Mouse (Mus musculus): ENCODE measurements around the gene Nedd8. TPM values are rescaled to one million over a fixed set of nuclear protein-coding genes. Genes with fewer than 3 reads are reported as not detected.

Gene Nedd8
- polyA plus RNA-seq, 1 experiment: not detected

DNA sequence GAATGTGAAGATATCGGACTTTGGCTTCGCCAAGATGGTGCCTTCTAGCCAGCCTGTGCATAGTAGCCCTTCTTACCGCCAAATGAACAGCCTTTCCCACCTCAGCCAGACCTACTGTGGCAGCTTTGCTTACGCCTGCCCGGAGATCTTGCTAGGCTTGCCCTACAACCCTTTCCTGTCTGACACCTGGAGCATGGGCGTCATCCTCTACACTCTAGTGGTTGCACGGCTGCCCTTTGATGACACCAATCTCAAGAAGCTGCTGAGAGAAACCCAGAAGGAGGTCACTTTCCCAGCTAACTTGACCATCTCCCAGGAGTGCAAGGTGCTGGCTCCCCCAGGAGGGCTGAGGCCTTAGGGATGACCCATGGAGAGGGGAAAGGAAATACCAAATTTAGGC, 20.4 kb downstream of the Nedd8 start:
- TF ChIP-seq CTCF (IDR thresholded peaks at IDR 0.05; ENCODE audit: insufficient read depth, low read depth, low read length): no peak
- no peak for TF ChIP-seq POLR2A (IDR thresholded peaks at IDR 0.05; ENCODE audit: insufficient read depth, low read depth, low read length)
- WGBS: 95% methylated on average over 7 of the region's 7 CpGs
- Histone ChIP-seq H3K27ac (ENCODE audit: insufficient read depth, low read depth, low read length) (no peak overlapping the region), H3K4me3 (ENCODE audit: insufficient read depth, low read depth, low read length) (no peak overlapping the region), H3K4me1 (ENCODE audit: control insufficient read depth, insufficient read depth, low read length) (no peaks in the 10 kb centered on the region)

DNA sequence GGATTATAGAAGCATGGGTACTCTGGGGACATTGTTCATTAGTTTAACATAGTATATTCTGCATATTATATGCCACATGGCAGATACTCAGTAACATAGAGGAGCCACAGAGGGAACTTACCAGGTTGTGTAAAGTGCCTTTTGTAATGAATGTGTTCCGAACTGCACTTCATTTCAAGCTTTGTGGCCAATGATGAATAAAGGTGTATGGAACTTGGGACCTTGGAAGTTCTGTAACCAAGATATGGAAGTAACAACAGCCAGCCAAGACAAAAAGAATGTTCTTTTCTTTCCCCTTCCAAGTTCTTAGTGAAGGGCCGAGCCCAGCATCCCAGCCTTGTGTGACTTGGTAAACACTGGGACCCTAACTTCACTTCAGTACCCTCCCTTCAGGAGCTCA, 22.0 kb downstream of the Nedd8 start, which contains the start of gene Tssk4:
Gene Tssk4 (plus strand): TSS at position 301 of the 400 bp plus-strand sequence.
- Histone ChIP-seq H3K27ac (ENCODE audit: insufficient read depth, low read depth, low read length) (no peak within 1 kb of the TSS), H3K4me1 (ENCODE audit: control insufficient read depth, insufficient read depth, low read length) (no peaks in the 10 kb centered on the region), H3K4me3 (ENCODE audit: insufficient read depth, low read depth, low read length) (no peak within 1 kb of the TSS)
- no peak for TF ChIP-seq POLR2A (IDR thresholded peaks at IDR 0.05; ENCODE audit: insufficient read depth, low read depth, low read length)
- TF ChIP-seq CTCF (IDR thresholded peaks at IDR 0.05; ENCODE audit: insufficient read depth, low read depth, low read length): no peak
- 96% methylated on average over 2 of the region's 2 CpGs for WGBS

DNA sequence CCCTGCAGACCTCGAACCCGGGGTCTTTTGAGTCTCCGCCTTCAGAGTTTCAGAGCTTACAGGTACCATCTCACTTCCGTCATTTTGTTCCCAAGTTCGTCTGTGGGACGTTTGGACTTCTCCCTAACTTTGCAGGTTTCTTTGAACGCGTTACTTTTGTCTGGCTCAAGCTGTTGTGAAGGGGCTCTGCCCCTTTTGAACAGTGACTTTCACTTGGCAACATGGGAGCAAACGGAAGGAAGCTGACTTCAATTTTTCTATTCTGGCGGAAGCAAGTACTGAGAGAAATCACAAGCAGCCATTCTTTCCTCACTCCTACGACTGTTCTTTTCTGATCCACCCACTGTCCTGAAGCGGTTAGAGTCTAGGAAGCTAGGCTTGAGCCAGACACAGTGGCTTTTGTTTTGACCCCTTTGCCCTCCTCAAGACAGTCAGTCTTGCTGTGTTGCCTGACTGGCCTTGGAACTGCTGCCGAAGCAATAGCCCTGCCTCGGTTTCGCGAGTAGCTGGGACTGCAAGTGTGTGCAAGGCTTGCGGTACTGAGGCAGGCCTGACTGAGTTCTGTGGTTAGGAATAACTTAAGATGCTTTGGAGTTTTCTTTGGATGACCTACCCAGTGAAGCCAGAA, 27.5 kb downstream of the Nedd8 start:
- H3K4me1 ChIP-seq (ENCODE audit: control insufficient read depth, insufficient read depth, low read length): peaks cover 11% of the 10 kb centered on the region
- H3K4me3 ChIP-seq (ENCODE audit: insufficient read depth, low read depth, low read length): peak overlapping the region; percentile 25; the same call in 1 of the 2 replicates
- WGBS: 17% methylated on average over 17 of the region's 17 CpGs
- TF ChIP-seq CTCF (IDR thresholded peaks at IDR 0.05; ENCODE audit: insufficient read depth, low read depth, low read length) (no peak), POLR2A (IDR thresholded peaks at IDR 0.05; ENCODE audit: insufficient read depth, low read depth, low read length) (no peak)
- H3K27ac ChIP-seq (ENCODE audit: insufficient read depth, low read depth, low read length): no peak overlapping the region

DNA sequence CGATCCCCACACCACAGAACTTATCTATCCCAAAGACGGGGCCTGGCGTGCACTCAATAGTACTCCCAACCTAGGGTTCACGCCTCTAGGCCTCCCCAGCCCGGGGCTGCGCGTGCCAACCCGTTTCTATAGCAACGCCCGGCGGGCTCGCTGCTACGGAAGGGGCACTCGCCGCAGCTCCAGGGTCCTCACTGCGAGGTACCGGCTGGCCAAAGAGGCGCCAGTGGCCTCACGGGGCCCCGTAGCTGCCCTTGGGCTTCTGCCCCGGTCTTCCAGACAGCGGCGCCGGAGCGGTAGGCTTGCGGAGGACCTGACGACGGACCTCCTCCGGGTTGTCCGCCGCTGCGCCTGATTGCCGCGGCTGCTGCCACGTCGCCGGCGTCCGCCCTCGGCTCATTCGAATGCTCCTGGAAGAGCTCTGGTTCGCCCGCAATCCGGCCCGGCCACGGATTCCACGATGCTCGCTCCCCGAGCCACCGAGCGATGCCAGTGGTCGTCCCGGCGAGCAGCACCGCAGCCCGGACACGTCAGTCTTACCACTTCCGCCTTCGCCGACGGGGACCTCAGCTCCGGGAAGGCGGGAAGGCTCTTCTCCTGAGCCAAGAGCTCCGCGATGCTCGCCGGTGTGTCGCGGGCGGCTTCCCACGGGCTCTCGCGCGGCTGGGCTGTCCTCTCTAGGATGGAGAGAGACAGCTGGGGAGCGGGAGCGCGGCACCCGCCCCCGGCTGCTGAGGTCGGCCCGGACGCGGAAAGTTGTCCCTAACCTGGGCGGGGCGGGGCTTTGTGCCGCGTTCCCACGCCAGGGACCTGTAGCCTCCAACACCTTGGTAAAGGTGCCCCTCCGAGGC, 28.6 kb downstream of the Nedd8 start, which contains the start of gene Tm9sf1:
Gene Tm9sf1 (minus strand): TSS at position 747 of the 848 bp plus-strand sequence.
- TF ChIP-seq CTCF (IDR thresholded peaks at IDR 0.05; ENCODE audit: insufficient read depth, low read depth, low read length): no peak
- TF ChIP-seq POLR2A (IDR thresholded peaks at IDR 0.05; ENCODE audit: insufficient read depth, low read depth, low read length): peak; percentile 38
- peaks cover 11% of the 10 kb centered on the region for H3K4me1 ChIP-seq (ENCODE audit: control insufficient read depth, insufficient read depth, low read length)
- peak within 1 kb of the TSS; percentile 77 for H3K4me3 ChIP-seq (ENCODE audit: insufficient read depth, low read depth, low read length)
- H3K27ac ChIP-seq (ENCODE audit: insufficient read depth, low read depth, low read length): peak within 1 kb of the TSS; percentile 100
- under 1% methylated on average over 89 of the region's 89 CpGs for WGBS

GRCm38 (mm10) chr14:55642679-55643059, 29.3 kb downstream of the Nedd8 start:
- 17% methylated on average over 8 of the region's 8 CpGs for WGBS
- peak overlapping the region; percentile 77 for H3K4me3 ChIP-seq (ENCODE audit: insufficient read depth, low read depth, low read length)
- H3K4me1 ChIP-seq (ENCODE audit: control insufficient read depth, insufficient read depth, low read length): peaks cover 11% of the 10 kb centered on the region
- no peak for TF ChIP-seq POLR2A (IDR thresholded peaks at IDR 0.05; ENCODE audit: insufficient read depth, low read depth, low read length)
- TF ChIP-seq CTCF (IDR thresholded peaks at IDR 0.05; ENCODE audit: insufficient read depth, low read depth, low read length): no peak
- H3K27ac ChIP-seq (ENCODE audit: insufficient read depth, low read depth, low read length): peak overlapping the region; percentile 100; the same call in 1 of the 2 replicates

DNA sequence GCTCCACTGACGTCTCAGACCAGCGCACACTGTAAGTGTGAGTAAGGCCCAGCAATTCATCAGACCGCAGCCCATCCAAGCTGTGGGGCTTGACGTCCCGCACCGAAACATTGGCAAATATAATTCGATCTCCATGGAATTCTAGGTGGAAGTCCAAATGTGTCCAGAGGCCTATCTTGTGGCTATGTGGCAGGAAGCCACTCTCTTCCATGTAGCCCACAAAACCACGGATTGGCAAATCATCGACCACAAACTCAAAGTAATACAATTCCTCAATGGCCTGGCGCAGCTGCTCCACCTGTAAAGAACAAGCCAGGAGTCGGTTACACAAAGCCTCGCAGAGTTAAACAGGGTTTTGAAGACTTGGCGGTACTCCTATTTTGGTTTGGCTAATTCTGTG, 30.6 kb downstream of the Nedd8 start:
- Histone ChIP-seq H3K4me1 (ENCODE audit: control insufficient read depth, insufficient read depth, low read length) (peaks cover 14% of the 10 kb centered on the region), H3K4me3 (ENCODE audit: insufficient read depth, low read depth, low read length) (no peak overlapping the region), H3K27ac (ENCODE audit: insufficient read depth, low read depth, low read length) (no peak overlapping the region)
- WGBS: 94% methylated on average over 13 of the region's 13 CpGs
- no peak for TF ChIP-seq POLR2A (IDR thresholded peaks at IDR 0.05; ENCODE audit: insufficient read depth, low read depth, low read length)
- no peak for TF ChIP-seq CTCF (IDR thresholded peaks at IDR 0.05; ENCODE audit: insufficient read depth, low read depth, low read length)

GRCm38 (mm10) chr14:55640816-55641215, 31.1 kb downstream of the Nedd8 start:
- 94% methylated on average over 14 of the region's 14 CpGs for WGBS
- TF ChIP-seq CTCF (IDR thresholded peaks at IDR 0.05; ENCODE audit: insufficient read depth, low read depth, low read length) (no peak), POLR2A (IDR thresholded peaks at IDR 0.05; ENCODE audit: insufficient read depth, low read depth, low read length) (no peak)
- Histone ChIP-seq H3K4me1 (ENCODE audit: control insufficient read depth, insufficient read depth, low read length) (peaks cover 15% of the 10 kb centered on the region), H3K27ac (ENCODE audit: insufficient read depth, low read depth, low read length) (no peak overlapping the region), H3K4me3 (ENCODE audit: insufficient read depth, low read depth, low read length) (no peak overlapping the region)

- WGBS: 94% methylated on average over 9 of the region's 9 CpGs
- H3K4me3 ChIP-seq (ENCODE audit: insufficient read depth, low read depth, low read length): no peak within 1 kb of the TSS
- peaks cover 19% of the 10 kb centered on the region for H3K4me1 ChIP-seq (ENCODE audit: control insufficient read depth, insufficient read depth, low read length)
- TF ChIP-seq CTCF (IDR thresholded peaks at IDR 0.05; ENCODE audit: insufficient read depth, low read depth, low read length): no peak
- TF ChIP-seq POLR2A (IDR thresholded peaks at IDR 0.05; ENCODE audit: insufficient read depth, low read depth, low read length): no peak
- H3K27ac ChIP-seq (ENCODE audit: insufficient read depth, low read depth, low read length): no peak within 1 kb of the TSS
Measured at GRCm38 (mm10) chr14:55637795-55638194, 34.1 kb downstream of the Nedd8 start, which contains the start of gene Gm49378. TSS of gene Gm49378 (minus strand) at chr14:55637895.

DNA sequence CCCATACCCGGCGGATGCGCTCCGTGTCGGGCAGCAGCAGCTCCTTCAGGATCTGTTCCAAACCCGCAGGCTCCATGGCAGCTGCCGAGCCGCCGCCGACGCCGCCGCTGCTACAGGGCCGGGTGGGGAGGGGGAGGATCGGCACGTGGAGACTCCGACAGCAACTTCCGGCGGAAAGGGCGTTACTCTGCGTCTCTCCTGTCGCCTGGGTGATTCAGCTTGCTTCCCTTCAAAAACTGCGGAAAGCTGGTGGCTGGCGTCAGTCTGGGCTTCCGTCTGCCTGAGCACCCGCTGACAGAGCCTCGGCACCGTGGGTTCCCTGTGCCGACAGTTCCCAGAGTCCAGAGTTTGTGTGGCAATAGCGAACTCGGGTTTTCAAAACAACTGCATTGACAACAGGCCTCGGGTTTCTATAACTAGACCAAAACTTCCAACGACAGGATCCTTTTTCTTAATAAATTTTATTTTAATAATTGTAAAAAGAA, 36.4 kb downstream of the Nedd8 start, which contains the start of gene Ipo4:
Gene Ipo4 (minus strand): TSS at position 435 of the 485 bp plus-strand sequence.
- Histone ChIP-seq H3K4me1 (ENCODE audit: control insufficient read depth, insufficient read depth, low read length) (peaks cover 14% of the 10 kb centered on the region; the same call in 1 of the 2 replicates), H3K4me3 (ENCODE audit: insufficient read depth, low read depth, low read length) (peak within 1 kb of the TSS; percentile 67), H3K27ac (ENCODE audit: insufficient read depth, low read depth, low read length) (no peak within 1 kb of the TSS; the same call in 1 of the 2 replicates)
- TF ChIP-seq CTCF (IDR thresholded peaks at IDR 0.05; ENCODE audit: insufficient read depth, low read depth, low read length): no peak
- peak; percentile 59; the same call in 1 of the 2 replicates for TF ChIP-seq POLR2A (IDR thresholded peaks at IDR 0.05; ENCODE audit: insufficient read depth, low read depth, low read length)
- WGBS: under 1% methylated on average over 33 of the region's 33 CpGs
